Mouse (Mus musculus) liver, embryonic 11.5 days (tissue): ENCODE results near the gene Heatr5b. TPM values are rescaled to one million over a fixed set of nuclear protein-coding genes. Genes with fewer than 3 reads are reported as not detected.

Source experiments
- ATAC-seq: fragments of 200-750 bp; cut with Nextera tagmentation; replicated peaks from 2 replicates; pipeline ENCODE4 v1.8.0; 2017; ENCODE audit warnings: moderate number of reproducible peaks, mild to moderate bottlenecking, moderate TSS enrichment, moderate library complexity; ENCODE audit not compliant: low FRiP score
- DNase-seq: peaks from one replicate; pipeline ENCODE4 v3.0.0-alpha.2; 2017; ENCODE audit warnings: low spot score
- H3K27ac ChIP-seq: fragments of 300-500 bp; sonication (generic); 2 replicates; pipeline ENCODE4 v1.5.1; 2014; ENCODE audit warnings: mild to moderate bottlenecking, low read depth, low read length, control low read depth
- H3K27me3 ChIP-seq: fragments of 300-500 bp; sonication (generic); replicated peaks from 2 replicates; pipeline ENCODE4 v1.6.1; 2014; ENCODE audit warnings: low read length, mixed read lengths; ENCODE audit not compliant: control insufficient read depth, insufficient read depth
- H3K36me3 ChIP-seq: fragments of 300-500 bp; sonication (generic); 2 replicates; pipeline ENCODE4 v1.6.1; 2014; ENCODE audit warnings: mild to moderate bottlenecking, low read length, moderate library complexity, mixed read lengths; ENCODE audit not compliant: control insufficient read depth, insufficient read depth
- H3K4me1 ChIP-seq: fragments of 300-500 bp; sonication (generic); replicated peaks from 2 replicates; pipeline ENCODE4 v1.6.1; 2014; ENCODE audit warnings: low read length, mixed read lengths; ENCODE audit not compliant: control insufficient read depth, insufficient read depth
- H3K4me2 ChIP-seq: fragments of 300-500 bp; sonication (generic); 2 replicates; pipeline ENCODE4 v1.6.1; 2014; ENCODE audit warnings: mild to moderate bottlenecking, control low read depth, moderate library complexity
- H3K4me3 ChIP-seq: fragments of 300-500 bp; sonication (generic); 2 replicates; pipeline ENCODE4 v1.5.1; 2014; ENCODE audit warnings: low read depth, low read length, control low read depth
- H3K9ac ChIP-seq: fragments of 300-500 bp; sonication (generic); 2 replicates; pipeline ENCODE4 v1.6.1; 2014; ENCODE audit warnings: low read depth, low read length, control low read depth
- H3K9me3 ChIP-seq: fragments of 300-500 bp; sonication (generic); 2 replicates; pipeline ENCODE4 v1.6.1; 2016; ENCODE audit warnings: low read length, inconsistent platforms, mixed read lengths; ENCODE audit not compliant: control insufficient read depth
- WGBS: fragments of 180-500 bp; shearing (Covaris S2); extraction: QIAGEN DNeasy Blood & Tissue Kit; methylation state at CpG from one replicate; pipeline ENCODE4 v1.1.7; 2014; 5-methylcytosine and 5-hydroxymethylcytosine counted together
- polyA plus RNA-seq: library from polyadenylated mRNA; unstranded; fragments of >200 nt; fragmentation: Nextera tagmentation; extraction: Ambion mirVana; gene quantifications from 2 replicates; pipeline ENCODE4 v1.2.1, GENCODE M21; 2014

Gene Heatr5b
- polyA plus RNA-seq, 1 experiment from 2014 or later = 12.5 TPM

- H3K27me3 ChIP-seq = no peaks in the 10 kb centered on the region
- no peaks in the 10 kb centered on the region for H3K36me3 ChIP-seq
- H3K9me3 ChIP-seq = no peaks in the 10 kb centered on the region
- no peak overlapping the region for H3K27ac ChIP-seq
- DNase-seq (no peak), ATAC-seq (no peak)
- peaks cover 7% of the 10 kb centered on the region; the same call in 1 of the 2 replicates for H3K4me1 ChIP-seq
- no peak overlapping the region for H3K4me2 ChIP-seq
- H3K4me3 ChIP-seq = no peak overlapping the region
- 89% methylated on average over 14 of the region's 14 CpGs for WGBS
- H3K9ac ChIP-seq = no peak overlapping the region
Measured at GRCm38 (mm10) chr17:78726746-78727449, 108.3 kb downstream of the Heatr5b start.

DNA sequence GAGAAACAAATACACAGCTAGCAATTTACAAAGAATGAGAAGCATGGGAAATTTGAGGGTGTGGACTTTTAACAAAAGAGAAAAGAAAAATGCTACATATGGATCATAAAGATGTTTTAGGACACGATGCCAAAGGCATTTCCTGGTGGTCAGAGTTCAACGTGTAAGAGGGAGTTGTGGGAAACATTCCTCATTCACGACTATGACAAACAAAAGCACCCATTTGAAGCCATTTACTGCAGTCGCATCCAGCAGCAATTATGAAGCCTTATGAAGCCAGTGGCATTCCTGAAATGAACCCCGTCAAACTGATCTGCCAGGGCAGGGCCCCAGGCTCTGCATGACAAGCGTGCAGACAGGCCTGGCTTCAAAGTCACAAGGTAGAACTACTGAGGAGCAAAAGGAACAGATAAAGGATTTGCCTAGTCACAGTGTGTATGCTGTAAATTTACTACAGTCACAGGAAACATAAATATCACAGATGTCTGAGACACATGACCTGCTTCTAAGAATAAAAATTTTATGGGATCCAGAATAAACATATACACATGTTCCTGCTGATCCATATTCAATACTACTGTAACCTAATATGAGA is 110.6 kb downstream of the Heatr5b start:
- H3K4me2 ChIP-seq = no peak overlapping the region
- 55% methylated on average over 6 of the region's 6 CpGs for WGBS

GRCm38 (mm10) chr17:78721690-78722089 is 113.5 kb downstream of the Heatr5b start:
- H3K36me3 ChIP-seq = peaks cover 8% of the 10 kb centered on the region

More for the DNA sequence above, 110.6 kb downstream of the Heatr5b start:
- Histone ChIP-seq H3K9me3 (no peaks in the 10 kb centered on the region), H3K4me3 (no peak overlapping the region), H3K9ac (no peak overlapping the region), H3K27ac (no peak overlapping the region), H3K36me3 (no peaks in the 10 kb centered on the region), H3K27me3 (no peaks in the 10 kb centered on the region), H3K4me1 (peaks cover 7% of the 10 kb centered on the region; the same call in 1 of the 2 replicates)
- ATAC-seq (peak; percentile 92), DNase-seq (no peak)

DNA sequence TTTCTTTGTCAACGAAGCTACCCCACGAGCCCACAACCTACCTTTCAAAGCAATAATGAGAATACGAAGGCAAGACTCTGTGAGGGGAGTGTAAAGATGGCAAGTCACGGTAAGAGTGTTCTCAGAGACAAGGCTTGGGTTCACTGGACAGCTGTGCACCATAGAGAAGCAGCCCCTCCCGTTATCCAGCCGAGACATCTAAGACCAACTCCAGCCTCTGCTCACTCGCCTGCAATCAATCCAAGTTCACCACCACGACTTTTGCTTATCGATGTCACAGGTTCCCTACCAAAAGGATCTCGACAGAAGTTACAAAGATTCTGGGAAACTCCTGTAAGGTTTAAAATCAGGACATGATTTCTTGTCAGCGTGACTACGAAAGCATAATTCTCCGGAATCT is 116.1 kb downstream of the Heatr5b start:
- Histone ChIP-seq H3K9me3 (no peaks in the 10 kb centered on the region), H3K4me1 (no peaks in the 10 kb centered on the region), H3K9ac (no peak overlapping the region), H3K27ac (no peak overlapping the region), H3K4me2 (no peak overlapping the region), H3K36me3 (peaks cover 8% of the 10 kb centered on the region), H3K4me3 (no peak overlapping the region), H3K27me3 (no peaks in the 10 kb centered on the region)
- 91% methylated on average over 13 of the region's 13 CpGs for WGBS
- ATAC-seq (no peak), DNase-seq (no peak)

More at GRCm38 (mm10) chr17:78721690-78722089, 113.5 kb downstream of the Heatr5b start:
- H3K4me1 ChIP-seq = peaks cover 7% of the 10 kb centered on the region; the same call in 1 of the 2 replicates
- no peak overlapping the region for H3K9ac ChIP-seq
- WGBS = 84% methylated on average over 7 of the region's 7 CpGs
- ATAC-seq (no peak), DNase-seq (no peak)
- H3K4me3 ChIP-seq = no peak overlapping the region
- H3K27me3 ChIP-seq = no peaks in the 10 kb centered on the region
- H3K9me3 ChIP-seq = no peaks in the 10 kb centered on the region
- H3K4me2 ChIP-seq = no peak overlapping the region
- no peak overlapping the region for H3K27ac ChIP-seq

DNA sequence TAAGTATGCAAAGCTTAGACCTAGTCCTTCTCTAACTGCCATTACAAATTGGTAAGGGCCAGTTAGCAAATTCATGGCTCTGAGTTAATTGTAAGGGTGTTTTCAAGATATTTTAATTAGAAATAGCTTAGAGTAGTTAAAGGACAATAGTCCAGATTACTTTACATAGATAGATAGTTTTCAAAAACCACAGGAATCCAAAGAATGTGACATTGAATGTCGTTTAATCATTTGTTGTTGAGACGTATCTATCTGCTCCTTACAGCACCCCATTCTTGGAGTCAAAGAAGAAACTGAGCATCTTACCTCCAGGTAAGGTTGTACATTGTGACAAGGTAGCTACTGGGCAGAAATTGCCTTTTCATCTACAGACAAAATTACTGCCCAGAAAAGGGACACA is 124.9 kb downstream of the Heatr5b start:
- H3K27ac ChIP-seq = no peak overlapping the region
- no peak overlapping the region for H3K4me3 ChIP-seq
- no peak overlapping the region for H3K4me2 ChIP-seq
- peaks cover 3% of the 10 kb centered on the region; the same call in 1 of the 2 replicates for H3K9me3 ChIP-seq
- no peak overlapping the region for H3K9ac ChIP-seq
- ATAC-seq = no peak
- no peaks in the 10 kb centered on the region for H3K4me1 ChIP-seq
- H3K36me3 ChIP-seq = peaks cover 4% of the 10 kb centered on the region
- no peaks in the 10 kb centered on the region for H3K27me3 ChIP-seq
- DNase-seq = no peak
- WGBS = 73% methylated on average over 2 of the region's 2 CpGs

- 57% methylated on average over 7 of the region's 7 CpGs for WGBS
- Histone ChIP-seq H3K4me1 (no peaks in the 10 kb centered on the region), H3K27me3 (no peaks in the 10 kb centered on the region), H3K4me2 (no peak overlapping the region), H3K9me3 (peaks cover 3% of the 10 kb centered on the region; the same call in 1 of the 2 replicates), H3K27ac (no peak overlapping the region), H3K9ac (no peak overlapping the region), H3K36me3 (peaks cover 4% of the 10 kb centered on the region), H3K4me3 (no peak overlapping the region)
- ATAC-seq = no peak
- DNase-seq = no peak
Measured at GRCm38 (mm10) chr17:78708422-78708821, 126.7 kb downstream of the Heatr5b start.

GRCm38 (mm10) chr17:78702988-78703387 is 132.2 kb downstream of the Heatr5b start:
- H3K4me1 ChIP-seq = peaks cover 3% of the 10 kb centered on the region; the same call in 1 of the 2 replicates
- WGBS = 89% methylated on average over 7 of the region's 7 CpGs
- no peak overlapping the region for H3K9ac ChIP-seq
- no peaks in the 10 kb centered on the region for H3K27me3 ChIP-seq
- peaks cover 7% of the 10 kb centered on the region for H3K36me3 ChIP-seq
- no peak for ATAC-seq
- H3K9me3 ChIP-seq = peaks cover 3% of the 10 kb centered on the region; the same call in 1 of the 2 replicates
- H3K27ac ChIP-seq = no peak overlapping the region
- DNase-seq = no peak
- no peak overlapping the region for H3K4me2 ChIP-seq
- H3K4me3 ChIP-seq = no peak overlapping the region
